Mouse (Mus musculus): Measurements from ENCODE around the gene Coro1c.
A peak's percentile ranks its signal among the peaks of the same experiment; 100 is the strongest.

The Coro1c gene

DNA sequence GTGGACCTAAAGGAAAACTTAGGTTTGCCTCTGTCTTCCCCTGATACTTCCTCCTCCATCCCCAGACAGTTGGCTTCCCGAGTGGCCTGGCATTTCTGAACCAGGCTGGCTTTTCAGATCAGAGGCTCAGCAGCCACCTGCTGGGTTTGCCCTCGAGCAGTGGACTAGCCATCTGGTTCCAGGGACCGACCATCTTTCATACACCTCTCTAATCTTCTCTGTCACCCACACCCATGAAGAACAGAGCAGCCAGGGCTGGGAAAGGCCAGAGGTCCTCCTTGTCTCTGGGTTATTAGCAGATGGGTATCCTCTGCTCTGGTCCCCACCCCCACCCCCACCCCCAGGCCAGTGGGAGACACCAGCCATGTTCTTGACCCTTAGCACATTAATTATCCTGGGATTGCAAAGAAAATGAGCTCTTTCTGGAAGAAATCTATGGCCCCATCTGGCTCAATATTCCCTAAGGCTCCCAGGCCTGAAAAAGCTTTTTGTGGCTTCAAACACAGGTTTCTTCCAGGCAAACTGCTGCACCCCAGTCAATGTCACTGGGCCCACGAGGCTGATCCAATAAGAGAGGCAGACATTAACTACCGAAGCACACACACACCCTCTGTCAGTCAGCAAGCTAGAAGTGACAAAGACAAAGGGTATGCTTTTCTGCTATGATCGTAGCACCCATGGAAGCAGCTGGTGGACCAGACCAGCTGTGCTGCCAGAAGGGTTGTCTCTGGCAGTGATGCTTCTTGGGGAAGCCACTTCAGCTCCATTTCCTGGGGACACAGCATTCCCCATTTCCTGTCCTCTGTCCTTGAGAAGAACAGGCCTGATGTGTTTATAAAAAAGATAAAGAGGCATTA lies 13.0 kb upstream of the Coro1c start:
- DNase-seq = peak; percentile 59

- DNase-seq = no peak
These were observed 10.5 kb upstream of the Coro1c start for GRCm38 (mm10) chr5:113919060-113919459.

DNA sequence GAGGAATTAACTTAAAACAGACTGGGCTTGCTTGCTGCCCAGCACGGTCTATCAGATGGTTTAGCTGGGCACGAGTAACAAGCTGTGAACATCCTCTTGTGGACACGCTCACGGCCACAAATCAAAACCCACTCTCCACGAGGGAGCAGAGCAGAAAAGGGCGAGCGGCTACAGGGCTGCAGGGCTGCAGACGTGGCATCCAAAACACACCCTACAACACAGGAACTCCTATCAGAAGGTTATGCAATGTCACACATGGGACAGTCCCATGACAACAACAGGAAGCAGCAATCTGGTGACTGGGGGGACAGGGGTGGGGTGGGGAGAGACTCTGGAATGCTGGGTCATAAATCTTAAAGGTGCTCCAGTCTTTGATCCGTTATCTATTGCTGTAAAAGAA lies 10.1 kb upstream of the Coro1c start:
- DNase-seq = no peak

GRCm38 (mm10) chr5:113910705-113911104 lies 2.1 kb upstream of the Coro1c start:
- DNase-seq = no peak

DNA sequence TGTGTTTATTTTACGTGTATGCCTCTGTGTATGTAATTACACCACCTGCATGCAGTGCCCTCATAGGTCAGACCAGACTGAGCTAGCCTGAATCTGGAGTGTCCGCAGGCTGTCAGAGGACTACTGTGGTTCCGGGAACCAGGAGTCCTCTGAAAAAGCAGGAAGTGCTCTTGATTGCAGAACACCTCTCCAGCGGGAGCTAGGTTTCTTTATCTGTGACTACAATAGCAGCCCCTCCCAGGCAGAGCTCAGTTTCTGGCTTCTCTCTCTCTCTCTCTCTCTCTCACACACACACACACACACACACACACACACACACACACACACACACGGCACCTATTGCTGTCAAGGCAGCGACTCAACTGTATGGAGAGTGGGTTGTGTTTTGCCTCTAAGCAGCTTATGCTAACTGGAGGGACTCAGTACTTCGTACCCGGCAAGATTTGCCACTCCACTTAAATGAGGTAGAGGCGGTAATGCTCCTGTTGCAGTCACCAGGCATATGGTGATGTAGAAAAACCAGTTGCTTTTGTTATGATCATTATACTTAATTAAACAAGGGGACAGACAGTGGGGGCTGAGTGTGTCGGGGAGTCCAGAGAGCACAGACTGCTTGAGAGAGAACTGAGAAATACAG lies 1.6 kb upstream of the Coro1c start:
- DNase-seq = no peak

GRCm38 (mm10) chr5:113907786-113908567 lies 581 bp downstream of the Coro1c start:
- DNase-seq = peak; percentile 77

DNA sequence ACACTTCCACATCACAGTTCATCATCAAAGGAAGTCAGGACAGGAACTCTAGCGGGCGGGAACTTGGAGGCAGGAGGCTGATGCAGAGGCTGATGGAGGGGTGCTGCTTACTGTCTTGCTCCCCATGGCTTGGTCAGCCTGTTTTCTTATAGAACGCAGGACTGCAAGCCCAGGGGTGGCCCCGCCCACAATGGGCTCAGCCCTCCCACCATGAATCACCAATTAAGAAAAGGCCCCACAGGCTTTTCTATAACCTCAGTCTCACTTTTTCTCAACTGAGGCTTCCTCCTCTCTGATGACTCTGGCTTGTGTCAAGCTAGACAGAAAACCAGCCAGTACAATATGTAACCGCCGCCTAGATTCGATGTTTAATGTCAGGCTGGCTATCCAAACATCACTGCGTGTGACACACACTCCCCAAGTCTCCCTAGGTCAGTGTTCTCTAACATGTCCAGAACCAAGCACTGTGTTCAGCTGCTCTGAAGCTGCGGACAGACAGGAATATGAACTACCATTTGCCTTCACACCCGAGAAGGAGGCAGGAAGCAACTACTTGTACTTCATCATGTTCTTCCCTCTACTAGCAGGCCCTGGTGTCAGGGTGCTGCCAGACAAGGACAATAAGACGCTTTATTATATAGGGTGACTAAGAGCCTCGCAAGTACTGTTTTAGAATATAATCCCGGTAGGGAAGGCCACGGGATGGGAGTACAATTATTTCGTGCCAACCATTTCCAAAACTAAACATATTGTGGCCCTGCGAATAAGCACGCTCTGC lies 1.4 kb downstream of the Coro1c start:
- DNase-seq = no peak

DNA sequence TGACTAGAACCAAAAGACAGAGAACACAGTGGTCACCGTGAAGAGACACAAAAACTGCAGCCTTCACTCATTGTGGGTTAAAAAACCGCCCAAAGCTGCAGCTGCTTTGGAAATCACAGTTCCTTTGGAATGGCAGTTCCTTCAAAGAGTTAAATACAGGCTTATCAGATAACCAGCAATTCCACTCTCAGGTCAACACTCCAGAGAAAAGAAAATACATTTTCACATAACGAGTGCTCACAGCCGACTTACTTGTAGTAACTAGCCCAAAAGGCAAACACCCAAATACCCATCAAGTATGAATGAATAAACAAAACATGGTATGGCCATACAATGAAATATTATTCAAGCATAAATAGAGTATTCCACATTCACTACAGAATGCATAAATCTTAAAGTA lies 3.6 kb downstream of the Coro1c start:
- no peak for DNase-seq

DNA sequence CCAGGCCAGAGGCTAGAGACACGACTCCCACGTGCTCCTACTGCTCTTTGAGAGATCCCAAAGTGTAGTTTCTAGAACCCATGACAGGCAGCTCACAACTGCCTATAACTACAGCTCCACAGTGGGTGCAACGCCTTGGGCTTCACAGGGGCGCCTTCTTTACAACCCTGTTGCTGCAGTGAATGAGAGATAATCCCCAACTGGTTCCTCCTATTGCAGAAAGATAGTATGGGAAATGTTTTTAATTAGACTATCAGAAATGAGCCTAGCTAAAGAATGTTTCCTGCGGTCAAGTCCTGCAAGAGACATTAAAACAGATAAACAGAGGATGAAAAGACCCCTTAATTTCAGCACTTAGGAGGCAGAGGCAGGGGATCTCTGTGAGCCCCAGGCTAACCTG lies 5.6 kb downstream of the Coro1c start:
- no peak for DNase-seq

DNA sequence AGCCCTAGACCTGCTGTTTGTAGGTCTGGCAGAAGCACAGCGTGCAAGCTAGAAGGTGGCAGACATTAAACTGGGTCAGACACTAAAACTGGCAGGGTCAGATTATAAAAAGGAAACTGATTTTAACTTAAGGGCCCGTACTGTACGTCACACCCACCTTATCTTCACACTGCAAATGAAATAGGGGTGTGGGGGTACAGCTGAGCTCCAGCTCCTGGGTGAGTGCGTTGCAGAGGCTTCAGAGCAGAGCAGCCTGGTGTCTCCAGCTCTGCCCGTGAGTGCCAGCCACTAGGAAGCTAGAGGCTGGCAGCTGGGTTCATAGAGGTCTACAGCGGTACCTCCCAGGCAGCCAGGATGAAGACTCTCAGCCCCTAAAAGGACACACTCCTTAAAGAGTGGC lies 6.5 kb downstream of the Coro1c start:
- no peak for DNase-seq

GRCm38 (mm10) chr5:113901074-113901571 lies 7.4 kb downstream of the Coro1c start:
- no peak for DNase-seq

DNA sequence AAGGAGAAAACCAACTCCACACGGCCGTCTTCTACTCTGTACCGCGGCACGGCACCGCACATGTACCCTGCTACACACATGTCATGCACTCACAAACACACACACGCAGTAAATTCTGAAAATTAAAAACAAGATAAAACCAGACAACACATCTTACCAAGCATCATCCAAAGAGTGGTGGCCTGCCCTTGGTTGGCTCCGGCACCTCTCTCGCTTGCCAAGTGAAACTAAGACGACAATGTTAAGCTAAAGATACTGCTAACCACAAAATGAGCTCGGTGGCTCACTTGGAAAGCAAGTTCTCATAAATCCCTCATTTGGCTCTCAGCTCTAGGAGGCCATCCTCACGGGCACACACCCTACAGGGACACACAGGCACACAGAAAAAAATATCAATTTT lies 9.0 kb downstream of the Coro1c start:
- no peak for DNase-seq

- no peak for DNase-seq
These were observed 16.6 kb downstream of the Coro1c start for GRCm38 (mm10) chr5:113892005-113892404.

DNA sequence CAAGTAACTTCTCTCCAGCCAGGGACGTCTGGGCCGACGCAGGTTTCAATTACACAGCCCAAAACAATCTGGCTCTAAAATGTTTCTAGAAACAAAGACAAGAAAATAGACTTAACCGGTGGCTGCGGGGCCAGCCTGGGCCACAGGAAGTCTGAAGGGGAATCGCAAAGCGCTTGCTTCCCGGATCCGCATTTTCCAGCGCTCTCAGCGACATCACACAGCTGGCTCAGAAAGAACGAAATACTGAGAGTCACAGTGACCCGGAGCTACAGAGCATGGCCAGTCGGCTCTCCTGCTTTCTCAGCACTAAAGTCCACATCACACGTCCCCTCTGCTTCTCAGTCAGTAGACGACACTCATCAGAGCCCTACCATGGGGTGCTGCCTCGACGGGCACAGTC lies 17.7 kb downstream of the Coro1c start:
- no peak for DNase-seq

GRCm38 (mm10) chr5:113889912-113890311 lies 18.6 kb downstream of the Coro1c start:
- no peak for DNase-seq

- DNase-seq = peak; percentile 45
These were observed 19.2 kb downstream of the Coro1c start for GRCm38 (mm10) chr5:113889181-113889906.

DNA sequence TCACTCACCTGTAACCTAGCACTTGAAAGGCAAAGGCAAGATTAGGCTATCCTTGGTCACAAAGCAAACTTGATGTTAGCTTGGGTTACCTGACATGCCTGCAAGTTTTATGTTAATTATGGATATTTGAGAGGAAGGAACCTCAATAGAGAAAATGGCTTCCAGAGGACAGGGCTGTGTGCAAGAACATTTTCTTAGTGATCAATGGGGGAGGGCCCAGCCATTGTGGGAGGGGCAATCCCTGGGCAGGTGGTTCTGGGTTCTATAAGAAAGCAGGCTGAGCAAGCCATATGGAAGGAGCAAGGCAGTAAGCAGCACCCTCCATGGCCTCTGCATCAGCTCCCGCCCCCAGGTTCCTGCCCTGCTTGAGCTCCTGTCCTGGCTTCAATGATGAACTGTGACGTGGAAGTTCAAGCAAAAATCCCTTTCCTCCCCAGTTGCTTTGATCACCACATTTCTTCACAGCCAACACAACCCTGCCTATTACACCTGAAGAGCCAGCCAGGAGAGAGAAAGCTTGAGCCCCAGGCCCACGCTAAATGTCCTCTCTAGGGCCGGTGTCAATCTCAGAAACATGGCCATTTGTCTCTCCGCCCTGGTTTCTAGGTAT lies 20.3 kb downstream of the Coro1c start:
- DNase-seq = no peak

DNA sequence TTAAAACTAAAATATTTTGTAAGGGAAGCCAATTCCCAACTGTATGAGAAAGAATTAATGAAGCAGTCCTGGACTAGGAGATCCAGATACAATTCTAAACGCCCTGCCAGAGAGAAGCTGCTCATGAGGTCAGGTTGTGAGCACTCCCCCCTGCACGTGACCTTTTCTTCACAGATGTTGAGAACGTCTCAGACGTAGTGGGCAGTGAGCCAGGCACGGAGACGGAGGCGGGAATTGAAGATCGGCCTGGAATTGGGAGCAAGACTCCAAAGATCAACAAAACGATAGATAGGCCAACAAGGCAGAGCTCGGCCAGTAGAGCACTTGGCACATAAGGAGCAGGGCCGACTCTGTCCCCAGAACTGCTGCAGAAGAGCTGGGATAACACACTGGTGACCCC lies 21.4 kb downstream of the Coro1c start:
- no peak for DNase-seq

DNA sequence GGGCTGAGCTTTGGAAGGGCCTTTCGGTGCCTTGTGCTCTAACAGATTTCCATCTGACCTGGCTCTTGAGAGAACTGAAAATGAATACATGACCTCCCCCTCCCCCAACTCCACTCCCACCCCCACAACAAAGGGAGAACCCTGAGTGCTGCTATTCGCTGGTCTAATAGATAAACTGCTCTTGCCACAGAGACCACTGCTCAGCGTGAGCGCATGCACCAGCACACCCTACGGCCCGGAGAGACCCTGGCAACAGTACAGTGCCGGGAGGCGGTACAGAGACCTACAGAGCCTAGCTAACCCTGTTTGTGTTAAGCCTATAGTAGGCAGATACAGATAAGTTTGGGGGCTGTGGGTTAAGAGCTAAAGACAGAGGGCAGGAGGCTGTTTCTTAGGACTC lies 22.9 kb downstream of the Coro1c start:
- no peak for DNase-seq

DNA sequence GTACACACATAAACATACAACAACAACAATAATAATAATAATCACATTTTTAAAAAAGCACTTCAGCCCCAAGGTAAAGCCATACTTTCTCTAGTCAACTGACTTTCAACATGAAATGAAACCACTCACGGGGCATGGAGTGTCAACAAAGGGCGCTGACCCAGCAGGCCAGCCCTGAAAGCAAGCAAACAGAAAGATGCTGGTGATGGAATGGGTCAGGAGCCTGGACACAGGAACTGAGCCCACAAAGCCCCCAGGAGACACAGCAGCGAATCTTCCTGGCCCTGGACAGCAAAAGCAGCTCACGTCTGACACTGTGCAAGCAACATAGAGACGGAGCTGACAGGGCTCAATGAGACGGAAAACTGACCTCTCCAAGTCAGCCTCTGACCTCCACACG lies 23.8 kb downstream of the Coro1c start:
- no peak for DNase-seq

GRCm38 (mm10) chr5:113883384-113883771 lies 25.2 kb downstream of the Coro1c start:
- DNase-seq = no peak

Measured in embryo, embryonic 11 days (tissue).